Mouse (Mus musculus): ENCODE measurements around the gene Map3k20.

DNA sequence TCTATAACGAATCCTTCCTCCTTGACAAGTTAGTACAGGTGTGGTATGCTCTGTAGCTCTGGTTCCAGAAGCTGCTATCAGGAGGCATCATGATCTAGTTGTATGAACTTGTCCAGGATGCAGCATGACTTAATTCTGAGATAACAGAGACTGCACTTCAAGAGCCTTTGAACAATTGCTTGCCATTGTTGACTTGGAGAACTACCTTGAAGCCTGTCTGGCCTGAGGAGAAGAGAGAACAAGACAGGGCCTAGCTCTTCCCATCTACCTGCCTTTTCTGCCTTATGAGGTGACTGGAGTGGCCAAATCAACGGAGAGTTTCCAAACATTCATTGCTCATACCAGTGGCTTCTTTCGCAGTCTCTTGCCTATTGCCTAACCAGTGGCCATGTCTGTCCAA, 160.7 kb downstream of the Map3k20 start:
- TF ChIP-seq CTCF (IDR thresholded peaks at IDR 0.05; ENCODE audit: low read depth) (no peak), EP300 (IDR thresholded peaks at IDR 0.05; ENCODE audit: low read depth) (no peak)

All from liver, embryonic 14.5 days (tissue).